Mouse (Mus musculus) lung, adult 2 months (tissue): ENCODE data around the gene Anapc5.

Experiments
- CTCF ChIP-seq: fragments of 200-500 bp; IDR thresholded peaks from 2 replicates; pipeline ENCODE4 v1.5.1; 2011; ENCODE audit warnings: mild to moderate bottlenecking, low read length, control low read depth; ENCODE audit not compliant: insufficient read depth
- POLR2A ChIP-seq: fragments of 200-500 bp; IDR thresholded peaks from 2 replicates; pipeline ENCODE4 v1.6.1; 2011; ENCODE audit warnings: low read depth, mild to moderate bottlenecking, control low read depth, low read length, borderline replicate concordance; ENCODE audit errors: extremely low read depth

DNA sequence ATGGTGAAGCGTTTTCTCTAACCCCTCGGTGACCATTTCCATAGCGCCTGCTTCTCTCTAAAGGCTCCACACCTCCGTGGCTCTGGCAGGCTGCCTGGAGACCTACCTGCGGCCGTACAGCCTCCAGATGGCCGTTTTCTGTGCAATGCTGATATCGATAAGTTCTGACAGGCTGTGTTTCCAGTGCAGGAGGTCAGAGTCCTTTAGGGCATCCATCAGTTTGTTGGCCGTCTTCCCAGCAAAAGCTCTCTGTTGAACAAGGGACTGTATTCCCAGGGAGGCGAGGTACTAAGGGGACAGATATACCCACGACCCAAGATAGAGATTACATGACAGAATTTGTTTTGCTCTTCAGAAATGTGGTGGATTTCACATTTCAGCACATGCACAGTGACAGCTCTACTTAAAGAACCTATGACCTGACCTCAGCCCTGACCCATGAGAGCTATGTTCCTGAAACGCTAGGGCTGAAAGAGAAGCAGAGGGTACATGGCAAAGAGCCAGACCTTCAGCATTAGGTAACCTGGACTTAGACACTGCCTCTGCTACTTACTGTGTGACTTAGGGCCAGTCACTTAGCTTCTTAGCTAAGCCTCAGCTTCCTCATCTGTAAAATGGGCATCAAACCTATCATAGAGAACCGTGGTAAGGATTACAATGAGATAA, 20.7 kb downstream of the Anapc5 start:
- TF ChIP-seq POLR2A = no peak
- TF ChIP-seq CTCF = no peak
